In genomic region chr11:44634552-44635193, GRCm38 (mm10) we compare ENCODE assay signal across 27 mouse cellular contexts. TPM values are rescaled to one million over a fixed set of nuclear protein-coding genes. Genes with fewer than 3 reads are reported as not detected.
DNase-seq lines count a peak whose midpoint lies in the region; ATAC-seq and TF ChIP-seq lines count a peak whose summit lies in the region.
"Had no signal": no experiment of that assay in that cellular context is flagged by ENCODE, and none has a peak within 500 bp of the region (broad histone marks: within the 10 kb centered on the region; RNA-seq: fewer than 3 reads in every experiment).

No protein-coding gene starts in this region.

- peak overlapping the region; percentile 29; the same call in 1 of the 2 replicates for H3K27ac ChIP-seq in hindbrain, embryonic 10.5 days
- no peak overlapping the region for H3K27ac ChIP-seq in hindbrain, postnatal 0 days
- 0 out of 2 replicates have a peak overlapping the region, but pooled peaks have one; percentile 46 for H3K27ac ChIP-seq in midbrain, embryonic 15.5 days
- no peak overlapping the region for H3K27ac ChIP-seq in midbrain, embryonic 16.5 days (ENCODE audit: low read length)
- H3K27ac ChIP-seq in hindbrain, embryonic 13.5 days, result peak overlapping the region; percentile 75
- H3K27ac ChIP-seq: embryonic facial prominence, embryonic 10.5 days; embryonic facial prominence, embryonic 15.5 days; forebrain, embryonic 13.5 days; gastrocnemius, adult 2 months; liver, embryonic 14.5 days; macrophage; neural tube, embryonic 12.5 days had no signal

- peaks cover 19% of the 10 kb centered on the region; the same call in 1 of the 2 replicates for H3K36me3 ChIP-seq in hindbrain, embryonic 10.5 days
- no peaks in the 10 kb centered on the region for H3K36me3 ChIP-seq in hindbrain, postnatal 0 days (ENCODE audit: insufficient read depth, low read length)
- H3K36me3 ChIP-seq in midbrain, embryonic 15.5 days (replicated peaks), result no peaks in the 10 kb centered on the region
- no peaks in the 10 kb centered on the region; the same call in 1 of the 2 replicates for H3K36me3 ChIP-seq in midbrain, embryonic 16.5 days (ENCODE audit: control insufficient read depth, insufficient read depth, low read length)
- H3K36me3 ChIP-seq in hindbrain, embryonic 13.5 days, result peaks cover 5% of the 10 kb centered on the region; the same call in 1 of the 2 replicates
- H3K36me3 ChIP-seq: embryonic facial prominence, embryonic 15.5 days had no signal

- H3K4me1 ChIP-seq in hindbrain, embryonic 10.5 days (replicated peaks), result peaks cover 30% of the 10 kb centered on the region
- no peaks in the 10 kb centered on the region for H3K4me1 ChIP-seq in hindbrain, postnatal 0 days (ENCODE audit: insufficient read depth, low read length)
- H3K4me1 ChIP-seq in midbrain, embryonic 15.5 days, result peaks cover 11% of the 10 kb centered on the region
- peaks cover 5% of the 10 kb centered on the region; the same call in 1 of the 2 replicates for H3K4me1 ChIP-seq in midbrain, embryonic 16.5 days (ENCODE audit: control insufficient read depth, insufficient read depth, low read length)
- peaks cover 49% of the 10 kb centered on the region for H3K4me1 ChIP-seq in hindbrain, embryonic 13.5 days (replicated peaks)
- H3K4me1 ChIP-seq: embryonic facial prominence, embryonic 10.5 days; embryonic facial prominence, embryonic 15.5 days had no signal

- H3K9me3 ChIP-seq in hindbrain, embryonic 10.5 days, result no peaks in the 10 kb centered on the region
- no peaks in the 10 kb centered on the region for H3K9me3 ChIP-seq in hindbrain, postnatal 0 days (ENCODE audit: low read length)
- H3K9me3 ChIP-seq in midbrain, embryonic 15.5 days, result no peaks in the 10 kb centered on the region
- H3K9me3 ChIP-seq in midbrain, embryonic 16.5 days (replicated peaks; ENCODE audit: control insufficient read depth, low read length, poor library complexity, severe bottlenecking), result no peaks in the 10 kb centered on the region
- H3K9me3 ChIP-seq in hindbrain, embryonic 13.5 days, result no peaks in the 10 kb centered on the region
- H3K9me3 ChIP-seq: embryonic facial prominence, embryonic 10.5 days; embryonic facial prominence, embryonic 15.5 days; forebrain, embryonic 13.5 days; neural tube, embryonic 12.5 days had no signal

- no peak overlapping the region for H3K4me3 ChIP-seq in hindbrain, embryonic 10.5 days
- H3K4me3 ChIP-seq in hindbrain, postnatal 0 days (ENCODE audit: low read length), result no peak overlapping the region
- H3K4me3 ChIP-seq in midbrain, embryonic 15.5 days, result no peak overlapping the region
- H3K4me3 ChIP-seq in midbrain, embryonic 16.5 days (ENCODE audit: low read depth, low read length), result no peak overlapping the region
- no peak overlapping the region for H3K4me3 ChIP-seq in hindbrain, embryonic 13.5 days
- H3K4me3 ChIP-seq: embryonic facial prominence, embryonic 10.5 days; embryonic facial prominence, embryonic 15.5 days; forebrain, embryonic 13.5 days; gastrocnemius, adult 2 months; neural tube, embryonic 12.5 days had no signal

- H3K4me2 ChIP-seq in hindbrain, postnatal 0 days (ENCODE audit: low read depth, low read length), result no peak overlapping the region
- H3K4me2 ChIP-seq in midbrain, embryonic 15.5 days, result no peak overlapping the region
- no peak overlapping the region for H3K4me2 ChIP-seq in midbrain, embryonic 16.5 days (ENCODE audit: low read length)
- no peak overlapping the region for H3K4me2 ChIP-seq in hindbrain, embryonic 13.5 days
- H3K4me2 ChIP-seq: embryonic facial prominence, embryonic 15.5 days; forebrain, embryonic 13.5 days; neural tube, embryonic 12.5 days had no signal

- DNase-seq in hindbrain, embryonic 10.5 days (ENCODE audit: low spot score), result no peak
- DNase-seq in hindbrain, postnatal 0 days (ENCODE audit: low spot score), result no peak
- no peak for DNase-seq in urinary bladder, postnatal 25 days (ENCODE audit: low spot score)
- DNase-seq: cerebellum, adult 8-10 months; cerebellum, postnatal 25 days; gastrocnemius, adult 2 months; heart, postnatal 14 days; kidney, adult 9 months; kidney, postnatal 10 days; layer of hippocampus, adult 9-11 months; liver; lung, adult 2 months; lung, postnatal 10 days; thymus, adult 2 months; thymus, postnatal 36 days had no signal

- H3K27me3 ChIP-seq in hindbrain, embryonic 10.5 days (ENCODE audit: insufficient read depth, poor library complexity, severe bottlenecking), result no peaks in the 10 kb centered on the region
- no peaks in the 10 kb centered on the region for H3K27me3 ChIP-seq in hindbrain, postnatal 0 days (ENCODE audit: insufficient read depth, low read length)
- no peaks in the 10 kb centered on the region for H3K27me3 ChIP-seq in midbrain, embryonic 15.5 days (replicated peaks)
- H3K27me3 ChIP-seq in midbrain, embryonic 16.5 days (ENCODE audit: control insufficient read depth, insufficient read depth, low read depth, low read length), result no peaks in the 10 kb centered on the region
- H3K27me3 ChIP-seq in hindbrain, embryonic 13.5 days, result no peaks in the 10 kb centered on the region
- H3K27me3 ChIP-seq: embryonic facial prominence, embryonic 15.5 days; neural tube, embryonic 12.5 days had no signal

- no peak for ATAC-seq in hindbrain, postnatal 0 days
- ATAC-seq in midbrain, embryonic 15.5 days (replicated peaks), result no peak
- ATAC-seq in midbrain, embryonic 16.5 days, result no peak
- peak; percentile 52; the same call in 1 of the 2 replicates for ATAC-seq in hindbrain, embryonic 13.5 days (ENCODE audit: low FRiP score)
- no peak for ATAC-seq in inflammation-experienced regulatory T-cells, adult 6 months
- ATAC-seq: CD4-positive, CD25-positive, alpha-beta regulatory T cell, adult 4 months; forebrain, embryonic 13.5 days; intestine, postnatal 0 days had no signal

- TF ChIP-seq CTCF in hindbrain, postnatal 0 days (IDR thresholded peaks at IDR 0.05; ENCODE audit: low read depth), result no peak

- H3K9ac ChIP-seq in hindbrain, postnatal 0 days (replicated peaks; ENCODE audit: low read length), result no peak overlapping the region
- H3K9ac ChIP-seq in midbrain, embryonic 15.5 days, result no peak overlapping the region
- H3K9ac ChIP-seq in midbrain, embryonic 16.5 days (ENCODE audit: low read depth, low read length), result no peak overlapping the region
- H3K9ac ChIP-seq in hindbrain, embryonic 13.5 days, result no peak overlapping the region
- H3K9ac ChIP-seq: embryonic facial prominence, embryonic 15.5 days; forebrain, embryonic 13.5 days; liver, embryonic 14.5 days; neural tube, embryonic 12.5 days had no signal

- WGBS in hindbrain, embryonic 10.5 days, result 74% methylated on average over 6 of the region's 6 CpGs
- 65% methylated on average over 6 of the region's 6 CpGs for WGBS in hindbrain, postnatal 0 days
- 71% methylated on average over 6 of the region's 6 CpGs for WGBS in midbrain, embryonic 15.5 days
- WGBS in midbrain, embryonic 16.5 days, result 66% methylated on average over 6 of the region's 6 CpGs
- 52% methylated on average over 6 of the region's 6 CpGs for WGBS in hindbrain, embryonic 13.5 days

RNA-seq across cellular contexts. Expression of gene Ebf1, which starts 17.6 kb away (rescaled TPM):
- polyA plus RNA-seq in hindbrain, embryonic 10.5 days (2016; fragmentation: Nextera tagmentation; extraction: Ambion mirVana), result 60.1 and 77.9 TPM in 2 replicates
- 58.6 and 67.1 TPM in 2 replicates for total RNA-seq in hindbrain, postnatal 0 days (2014; rRNA removed)
- polyA plus RNA-seq in hindbrain, postnatal 0 days (2015; fragmentation: Nextera tagmentation; extraction: Ambion mirVana), result 71.7 and 77.7 TPM in 2 replicates
- 66.6 and 68.9 TPM in 2 replicates for polyA plus RNA-seq in midbrain, embryonic 15.5 days (2015; fragmentation: Nextera tagmentation; extraction: Ambion mirVana)
- polyA plus RNA-seq in midbrain, embryonic 16.5 days (2015; fragmentation: Nextera tagmentation; extraction: Ambion mirVana), result 52.9 and 53.3 TPM in 2 replicates
- polyA plus RNA-seq in hindbrain, embryonic 13.5 days (2015; fragmentation: Nextera tagmentation; extraction: Ambion mirVana), result 135 and 159 TPM in 2 replicates
- 1 to 10 TPM in 2 of 3 experiments, under 1 TPM in 1; 0.19 to 1.8 (median 1.8) TPM for polyA plus RNA-seq in inflammation-experienced regulatory T-cells, adult 6 months (2017; shearing (Covaris generic))

Comparison
In these comparisons a context has a peak if more than half of its experiments do, and no peak if none do; other contexts are left out.
1. H3K27ac ChIP-seq: peak in hindbrain, embryonic 10.5 days (single experiment), midbrain, embryonic 15.5 days (single experiment) and hindbrain, embryonic 13.5 days (single experiment); none in hindbrain, postnatal 0 days (single experiment) and midbrain, embryonic 16.5 days (single experiment).
2. RNA of gene Ebf1, which starts 17.6 kb away (polyA plus RNA-seq): 135 to 159 TPM in hindbrain, embryonic 13.5 days, 60.1 to 77.9 TPM in hindbrain, embryonic 10.5 days, 71.7 to 77.7 TPM in hindbrain, postnatal 0 days, 66.6 to 68.9 TPM in midbrain, embryonic 15.5 days and 52.9 to 53.3 TPM in midbrain, embryonic 16.5 days; 0.19 to 1.8 TPM in inflammation-experienced regulatory T-cells, adult 6 months; every median in the first group is over 10 times any median in the second.